Mouse (Mus musculus): ENCODE results near the gene Olfr31. TPM values are rescaled to one million over a fixed set of nuclear protein-coding genes. Genes with fewer than 3 reads are reported as not detected.

Gene Olfr31
- total and polyA plus RNA-seq, 3 experiments: 0.03 TPM; not detected in 2

- no peak for TF ChIP-seq ZKSCAN1 (IDR thresholded peaks at IDR 0.05; ENCODE audit: low read depth, low read length)
- no peak for TF ChIP-seq E2F4 (IDR thresholded peaks at IDR 0.05; ENCODE audit: borderline replicate concordance, low read depth, low read length)
- no peak for TF ChIP-seq ZMIZ1 (IDR thresholded peaks at IDR 0.05; ENCODE audit: low read depth, low read length)
- TF ChIP-seq MEF2A (IDR thresholded peaks at IDR 0.05; ENCODE audit: extremely low read depth, insufficient replicate concordance, low read depth, low read length, poor library complexity, severe bottlenecking): no peak
- TF ChIP-seq POLR2A (IDR thresholded peaks at IDR 0.05; ENCODE audit: control insufficient read depth in 1 of 2, insufficient read depth in 1 of 2, low read depth in 1 of 2, low read length in 2 of 2, poor library complexity in 1 of 2): no peak
- no peak for TF ChIP-seq MYC (IDR thresholded peaks at IDR 0.05; ENCODE audit: low read depth, low read length)
- TF ChIP-seq CHD2 (IDR thresholded peaks at IDR 0.05; ENCODE audit: low read length): no peak
- TF ChIP-seq NRF1 (IDR thresholded peaks at IDR 0.05; ENCODE audit: insufficient read depth, low read depth, low read length, poor library complexity, severe bottlenecking): no peak
- TF ChIP-seq MAZ (IDR thresholded peaks at IDR 0.05; ENCODE audit: low read depth, low read length): no peak
- no peak for TF ChIP-seq MYB (IDR thresholded peaks at IDR 0.05; ENCODE audit: low read depth, low read length)
- no peak for TF ChIP-seq KAT2A (conservative IDR thresholded peaks at IDR 0.05; ENCODE audit: low read depth, low read length)
- no peak for TF ChIP-seq CHD1 (IDR thresholded peaks at IDR 0.05; ENCODE audit: low read depth, low read length)
- no peak for TF ChIP-seq ZNF384 (IDR thresholded peaks at IDR 0.05; ENCODE audit: low read depth, low read length)
- TF ChIP-seq POLR2AphosphoS2 (IDR thresholded peaks at IDR 0.05; ENCODE audit: low read length): no peak
These were observed 29.3 kb downstream of the Olfr31 start for GRCm38 (mm10) chr14:14351721-14352590.

GRCm38 (mm10) chr14:14352606-14353005 is 30.0 kb downstream of the Olfr31 start:
- no peak overlapping the region for H3K27ac ChIP-seq (ENCODE audit: control insufficient read depth, low read depth, low read length)
- H3K4me3 ChIP-seq (ENCODE audit: control insufficient read depth in 1 of 2, insufficient read depth in 1 of 2, low read depth in 2 of 2, low read length in 2 of 2): no peak overlapping the region
- H3K36me3 ChIP-seq (ENCODE audit: control insufficient read depth in 1 of 2, insufficient read depth in 2 of 2, low read length in 2 of 2): no peaks in the 10 kb centered on the region
- no peaks in the 10 kb centered on the region for H3K27me3 ChIP-seq (ENCODE audit: control insufficient read depth in 1 of 2, insufficient read depth in 2 of 2, low read length in 2 of 2)
- TF ChIP-seq ZMIZ1 (IDR thresholded peaks at IDR 0.05; ENCODE audit: low read depth, low read length) (no peak), POLR2A (IDR thresholded peaks at IDR 0.05; ENCODE audit: control insufficient read depth in 1 of 2, insufficient read depth in 1 of 2, low read depth in 1 of 2, low read length in 2 of 2, poor library complexity in 1 of 2) (no peak), CTCF (IDR thresholded peaks at IDR 0.05 in 2 of 3, conservative IDR thresholded peaks at IDR 0.05 in 1 of 3; ENCODE audit: control insufficient read depth in 1 of 3, insufficient read depth in 1 of 3, low read depth in 2 of 3, low read length in 3 of 3, poor library complexity in 1 of 3, severe bottlenecking in 1 of 3) (no peak), MEF2A (IDR thresholded peaks at IDR 0.05; ENCODE audit: extremely low read depth, insufficient replicate concordance, low read depth, low read length, poor library complexity, severe bottlenecking) (no peak), POLR2AphosphoS2 (IDR thresholded peaks at IDR 0.05; ENCODE audit: low read length) (no peak), ZC3H11A (IDR thresholded peaks at IDR 0.05; ENCODE audit: low read depth, low read length) (no peak), RCOR1 (IDR thresholded peaks at IDR 0.05; ENCODE audit: low read depth, low read length) (no peak), UBTF (IDR thresholded peaks at IDR 0.05; ENCODE audit: borderline replicate concordance, insufficient read depth, low read depth, low read length) (no peak), CHD1 (IDR thresholded peaks at IDR 0.05; ENCODE audit: low read depth, low read length) (no peak), TBP (IDR thresholded peaks at IDR 0.05; ENCODE audit: low read depth, low read length) (no peak), GATA1 (IDR thresholded peaks at IDR 0.05; ENCODE audit: low read depth, low read length) (no peak), TCF12 (IDR thresholded peaks at IDR 0.05; ENCODE audit: low read depth, low read length) (no peak), ETS1 (IDR thresholded peaks at IDR 0.05; ENCODE audit: low read depth, low read length) (no peak), ZKSCAN1 (IDR thresholded peaks at IDR 0.05; ENCODE audit: low read depth, low read length) (no peak), JUND (IDR thresholded peaks at IDR 0.05; ENCODE audit: low read depth, low read length) (no peak), ELF1 (IDR thresholded peaks at IDR 0.05; ENCODE audit: low read depth, low read length) (no peak)
- H3K79me2 ChIP-seq (ENCODE audit: control insufficient read depth, insufficient read depth, low read length, poor library complexity): no peaks in the 10 kb centered on the region
- no peaks in the 10 kb centered on the region for H3K4me1 ChIP-seq (ENCODE audit: control insufficient read depth in 1 of 2, insufficient read depth in 2 of 2, low read length in 2 of 2)
- H3K9me3 ChIP-seq (replicated peaks; ENCODE audit: insufficient read depth, low read length): no peaks in the 10 kb centered on the region; the same call in 1 of the 2 replicates
- H3K9ac ChIP-seq (ENCODE audit: control insufficient read depth, low read depth, low read length, poor library complexity, severe bottlenecking): no peak overlapping the region
- peak; percentile 28 for DNase-seq (ENCODE audit: low read depth, low spot score)

More at GRCm38 (mm10) chr14:14351721-14352590, 29.3 kb downstream of the Olfr31 start:
- Histone ChIP-seq H3K4me3 (ENCODE audit: control insufficient read depth in 1 of 2, insufficient read depth in 1 of 2, low read depth in 2 of 2, low read length in 2 of 2) (no peak overlapping the region), H3K9me3 (replicated peaks; ENCODE audit: insufficient read depth, low read length) (no peaks in the 10 kb centered on the region; the same call in 1 of the 2 replicates), H3K4me1 (ENCODE audit: control insufficient read depth in 1 of 2, insufficient read depth in 2 of 2, low read length in 2 of 2) (no peaks in the 10 kb centered on the region), H3K27me3 (ENCODE audit: control insufficient read depth in 1 of 2, insufficient read depth in 2 of 2, low read length in 2 of 2) (no peaks in the 10 kb centered on the region), H3K27ac (ENCODE audit: control insufficient read depth, low read depth, low read length) (no peak overlapping the region), H3K79me2 (ENCODE audit: control insufficient read depth, insufficient read depth, low read length, poor library complexity) (no peaks in the 10 kb centered on the region), H3K9ac (ENCODE audit: control insufficient read depth, low read depth, low read length, poor library complexity, severe bottlenecking) (no peak overlapping the region), H3K36me3 (ENCODE audit: control insufficient read depth in 1 of 2, insufficient read depth in 2 of 2, low read length in 2 of 2) (no peaks in the 10 kb centered on the region)
- peak; percentile 9 for DNase-seq (ENCODE audit: low read depth, low spot score)

All from MEL (cell line).